Mouse (Mus musculus) cortical plate, adult 2 months (tissue): ENCODE data around the gene Chst8.

Experiments
- CTCF ChIP-seq: fragments of 200-500 bp; IDR thresholded peaks from 2 replicates; pipeline ENCODE4 v1.5.1; 2011; ENCODE audit warnings: mild to moderate bottlenecking, control low read depth, low read length; ENCODE audit not compliant: insufficient read depth; ENCODE audit errors: extremely low read depth
- POLR2A ChIP-seq: fragments of 200-500 bp; IDR thresholded peaks from 2 replicates; pipeline ENCODE4 v1.6.1; 2011; ENCODE audit warnings: mild to moderate bottlenecking, low read length, control low read depth; ENCODE audit not compliant: insufficient read depth; ENCODE audit errors: extremely low read depth

- no peak for TF ChIP-seq CTCF
- TF ChIP-seq POLR2A, result no peak
Measured at GRCm38 (mm10) chr7:34737206-34737605, 75.3 kb downstream of the Chst8 start.
